Mouse (Mus musculus): ENCODE results near the gene Itga9. TPM values are rescaled to one million over a fixed set of nuclear protein-coding genes. Genes with fewer than 3 reads are reported as not detected.

Gene Itga9
- polyA plus RNA-seq, 1 experiment from 2014 or later = 4.0 TPM

- Histone ChIP-seq H3K27me3 (ENCODE audit: low read depth, poor library complexity, severe bottlenecking) (no peaks in the 10 kb centered on the region), H3K27ac (replicated peaks) (no peak overlapping the region), H3K9me3 (replicated peaks) (no peaks in the 10 kb centered on the region; the same call in 1 of the 2 replicates), H3K36me3 (no peaks in the 10 kb centered on the region), H3K4me1 (peaks cover 2% of the 10 kb centered on the region; the same call in 1 of the 2 replicates), H3K4me3 (no peak overlapping the region)
- no peak for DNase-seq (ENCODE audit: low spot score)
- 94% methylated on average over 18 of the region's 18 CpGs for WGBS
These were observed 99.9 kb downstream of the Itga9 start for GRCm38 (mm10) chr9:118706176-118706975.

GRCm38 (mm10) chr9:118710625-118711024, 104.1 kb downstream of the Itga9 start:
- WGBS = 79% methylated on average over 9 of the region's 9 CpGs
- H3K4me1 ChIP-seq = no peaks in the 10 kb centered on the region
- H3K27ac ChIP-seq (replicated peaks) = no peak overlapping the region
- no peaks in the 10 kb centered on the region for H3K36me3 ChIP-seq
- no peaks in the 10 kb centered on the region; the same call in 1 of the 2 replicates for H3K9me3 ChIP-seq (replicated peaks)
- no peak for DNase-seq (ENCODE audit: low spot score)
- no peak overlapping the region for H3K4me3 ChIP-seq
- no peaks in the 10 kb centered on the region for H3K27me3 ChIP-seq (ENCODE audit: low read depth, poor library complexity, severe bottlenecking)

- Histone ChIP-seq H3K36me3 (no peaks in the 10 kb centered on the region), H3K4me1 (no peaks in the 10 kb centered on the region), H3K9me3 (replicated peaks) (no peaks in the 10 kb centered on the region; the same call in 1 of the 2 replicates), H3K4me3 (no peak overlapping the region), H3K27me3 (ENCODE audit: low read depth, poor library complexity, severe bottlenecking) (no peaks in the 10 kb centered on the region), H3K27ac (replicated peaks) (no peak overlapping the region)
- WGBS = 90% methylated on average over 11 of the region's 11 CpGs
- DNase-seq (ENCODE audit: low spot score) = no peak
These were observed 105.3 kb downstream of the Itga9 start for GRCm38 (mm10) chr9:118711749-118712148.

- Histone ChIP-seq H3K4me1 (no peaks in the 10 kb centered on the region), H3K27ac (replicated peaks) (no peak overlapping the region), H3K36me3 (no peaks in the 10 kb centered on the region), H3K9me3 (replicated peaks) (no peaks in the 10 kb centered on the region; the same call in 1 of the 2 replicates), H3K4me3 (no peak overlapping the region), H3K27me3 (ENCODE audit: low read depth, poor library complexity, severe bottlenecking) (no peaks in the 10 kb centered on the region)
- DNase-seq (ENCODE audit: low spot score) = no peak
- WGBS = 91% methylated on average over 8 of the region's 8 CpGs
These were observed 107.0 kb downstream of the Itga9 start for GRCm38 (mm10) chr9:118713515-118713914.

- 83% methylated on average over 5 of the region's 5 CpGs for WGBS
- no peak for DNase-seq (ENCODE audit: low spot score)
- Histone ChIP-seq H3K27ac (replicated peaks) (no peak overlapping the region), H3K36me3 (no peaks in the 10 kb centered on the region), H3K9me3 (replicated peaks) (no peaks in the 10 kb centered on the region), H3K27me3 (ENCODE audit: low read depth, poor library complexity, severe bottlenecking) (no peaks in the 10 kb centered on the region), H3K4me3 (no peak overlapping the region), H3K4me1 (no peaks in the 10 kb centered on the region)
These were observed 108.0 kb downstream of the Itga9 start for GRCm38 (mm10) chr9:118714536-118714935.

GRCm38 (mm10) chr9:118715971-118716628, 109.6 kb downstream of the Itga9 start:
- Histone ChIP-seq H3K36me3 (no peaks in the 10 kb centered on the region), H3K4me1 (no peaks in the 10 kb centered on the region), H3K4me3 (no peak overlapping the region), H3K27me3 (ENCODE audit: low read depth, poor library complexity, severe bottlenecking) (no peaks in the 10 kb centered on the region), H3K9me3 (replicated peaks) (no peaks in the 10 kb centered on the region), H3K27ac (replicated peaks) (no peak overlapping the region)
- no peak for DNase-seq (ENCODE audit: low spot score)
- WGBS = 87% methylated on average over 9 of the region's 9 CpGs

GRCm38 (mm10) chr9:118717436-118717835, 110.9 kb downstream of the Itga9 start:
- H3K36me3 ChIP-seq = no peaks in the 10 kb centered on the region
- H3K27me3 ChIP-seq (ENCODE audit: low read depth, poor library complexity, severe bottlenecking) = no peaks in the 10 kb centered on the region
- H3K4me1 ChIP-seq = no peaks in the 10 kb centered on the region
- no peaks in the 10 kb centered on the region for H3K9me3 ChIP-seq (replicated peaks)
- WGBS = 89% methylated on average over 3 of the region's 3 CpGs
- no peak overlapping the region for H3K27ac ChIP-seq (replicated peaks)
- no peak for DNase-seq (ENCODE audit: low spot score)
- H3K4me3 ChIP-seq = no peak overlapping the region

- no peaks in the 10 kb centered on the region for H3K27me3 ChIP-seq (ENCODE audit: low read depth, poor library complexity, severe bottlenecking)
- no peak for DNase-seq (ENCODE audit: low spot score)
- WGBS = 93% methylated on average over 2 of the region's 2 CpGs
- no peaks in the 10 kb centered on the region for H3K4me1 ChIP-seq
- no peaks in the 10 kb centered on the region for H3K36me3 ChIP-seq
- H3K4me3 ChIP-seq = no peak overlapping the region
- no peaks in the 10 kb centered on the region for H3K9me3 ChIP-seq (replicated peaks)
- H3K27ac ChIP-seq (replicated peaks) = no peak overlapping the region
These were observed 112.0 kb downstream of the Itga9 start for GRCm38 (mm10) chr9:118718511-118718910.

- no peak for DNase-seq (ENCODE audit: low spot score)
- H3K36me3 ChIP-seq = no peaks in the 10 kb centered on the region
- H3K4me3 ChIP-seq = no peak overlapping the region
- H3K27me3 ChIP-seq (ENCODE audit: low read depth, poor library complexity, severe bottlenecking) = no peaks in the 10 kb centered on the region
- no peaks in the 10 kb centered on the region; the same call in 1 of the 2 replicates for H3K9me3 ChIP-seq (replicated peaks)
- no peaks in the 10 kb centered on the region for H3K4me1 ChIP-seq
- H3K27ac ChIP-seq (replicated peaks) = no peak overlapping the region
- WGBS = 92% methylated on average over 6 of the region's 6 CpGs
These were observed 114.6 kb downstream of the Itga9 start for GRCm38 (mm10) chr9:118721056-118721455.

- no peaks in the 10 kb centered on the region for H3K36me3 ChIP-seq
- H3K4me3 ChIP-seq = no peak overlapping the region
- H3K9me3 ChIP-seq (replicated peaks) = no peaks in the 10 kb centered on the region; the same call in 1 of the 2 replicates
- DNase-seq (ENCODE audit: low spot score) = no peak
- H3K27me3 ChIP-seq (ENCODE audit: low read depth, poor library complexity, severe bottlenecking) = no peaks in the 10 kb centered on the region
- no peak overlapping the region for H3K27ac ChIP-seq (replicated peaks)
- no peaks in the 10 kb centered on the region for H3K4me1 ChIP-seq
- WGBS = 94% methylated on average over 2 of the region's 2 CpGs
These were observed 116.4 kb downstream of the Itga9 start for GRCm38 (mm10) chr9:118722789-118723325.

- Histone ChIP-seq H3K4me3 (no peak overlapping the region), H3K36me3 (no peaks in the 10 kb centered on the region), H3K27me3 (ENCODE audit: low read depth, poor library complexity, severe bottlenecking) (no peaks in the 10 kb centered on the region), H3K27ac (replicated peaks) (no peak overlapping the region), H3K9me3 (replicated peaks) (no peaks in the 10 kb centered on the region; the same call in 1 of the 2 replicates), H3K4me1 (no peaks in the 10 kb centered on the region)
- no peak for DNase-seq (ENCODE audit: low spot score)
- WGBS = 87% methylated on average over 9 of the region's 9 CpGs
These were observed 118.6 kb downstream of the Itga9 start for GRCm38 (mm10) chr9:118725128-118725527.

- H3K27me3 ChIP-seq (ENCODE audit: low read depth, poor library complexity, severe bottlenecking) = no peaks in the 10 kb centered on the region
- H3K9me3 ChIP-seq (replicated peaks) = no peaks in the 10 kb centered on the region; the same call in 1 of the 2 replicates
- peaks cover 6% of the 10 kb centered on the region for H3K4me1 ChIP-seq
- H3K36me3 ChIP-seq = no peaks in the 10 kb centered on the region
- no peak overlapping the region for H3K4me3 ChIP-seq
- no peak for DNase-seq (ENCODE audit: low spot score)
- H3K27ac ChIP-seq (replicated peaks) = no peak overlapping the region
- WGBS = 83% methylated on average over 4 of the region's 4 CpGs
These were observed 120.1 kb downstream of the Itga9 start for GRCm38 (mm10) chr9:118726550-118726949.

GRCm38 (mm10) chr9:118728296-118728695, 121.8 kb downstream of the Itga9 start:
- Histone ChIP-seq H3K27me3 (ENCODE audit: low read depth, poor library complexity, severe bottlenecking) (no peaks in the 10 kb centered on the region), H3K4me1 (peaks cover 6% of the 10 kb centered on the region), H3K9me3 (replicated peaks) (no peaks in the 10 kb centered on the region; the same call in 1 of the 2 replicates), H3K4me3 (no peak overlapping the region), H3K27ac (replicated peaks) (no peak overlapping the region), H3K36me3 (no peaks in the 10 kb centered on the region)
- DNase-seq (ENCODE audit: low spot score) = no peak
- WGBS = 92% methylated on average over 6 of the region's 6 CpGs

Measured in midbrain, embryonic 10.5 days (tissue).